Mouse (Mus musculus) mature B cell (primary cell): Measurements from ENCODE around the gene Cyp4f40.
"Not testable (repeated sequence)": the region's sequence is repeated elsewhere in the genome, so short reads cannot be mapped to it uniquely, and the experiment has no call there.

Source experiments
- in situ Hi-C: fragments of 300-500 bp; cut with MboI; formaldehyde crosslinking; loops from 2 replicates; pipeline ENCODE4 v1.14.3; 2019

The Cyp4f40 gene

DNA sequence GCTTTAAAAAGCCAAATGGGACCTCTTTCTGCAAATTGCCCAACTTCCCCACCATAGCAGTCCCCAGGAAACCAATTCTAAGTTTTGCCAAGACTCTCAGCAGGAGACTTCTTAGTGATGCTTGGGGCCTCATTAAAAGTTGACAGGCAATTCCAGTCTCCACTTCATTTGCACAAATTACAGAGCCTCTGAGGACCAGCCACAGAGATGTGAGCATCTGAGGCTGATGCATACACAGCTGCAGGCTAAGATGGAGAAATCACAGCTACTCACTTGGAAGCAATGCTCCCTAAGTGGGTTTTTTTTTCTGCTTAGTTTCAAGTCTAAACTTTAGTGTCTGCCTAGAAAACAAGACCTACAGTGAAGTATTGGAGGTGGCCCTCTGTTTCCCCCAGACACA lies 51.8 kb downstream of the Cyp4f40 start:
- in situ Hi-C loops = not testable (repeated sequence)

DNA sequence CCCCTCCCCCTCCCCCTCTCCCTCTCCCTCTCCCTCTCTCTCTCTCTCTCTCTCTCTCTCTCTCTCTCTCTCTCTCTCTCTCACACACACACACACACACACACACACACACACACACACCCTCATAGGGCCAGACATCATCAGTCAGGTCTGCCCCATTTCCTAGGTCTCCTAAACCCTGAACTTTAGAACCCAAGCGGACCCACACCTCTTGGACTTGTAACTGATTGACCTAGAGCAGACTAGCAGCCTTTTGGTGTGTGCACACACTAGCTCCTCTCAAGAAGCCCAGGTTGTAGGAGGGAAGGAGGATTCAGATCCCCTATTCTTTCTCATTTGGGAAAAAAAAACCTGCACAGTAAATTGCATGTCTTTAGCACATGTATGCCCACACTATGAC lies 63.5 kb downstream of the Cyp4f40 start:
- in situ Hi-C loops = not testable (repeated sequence)

DNA sequence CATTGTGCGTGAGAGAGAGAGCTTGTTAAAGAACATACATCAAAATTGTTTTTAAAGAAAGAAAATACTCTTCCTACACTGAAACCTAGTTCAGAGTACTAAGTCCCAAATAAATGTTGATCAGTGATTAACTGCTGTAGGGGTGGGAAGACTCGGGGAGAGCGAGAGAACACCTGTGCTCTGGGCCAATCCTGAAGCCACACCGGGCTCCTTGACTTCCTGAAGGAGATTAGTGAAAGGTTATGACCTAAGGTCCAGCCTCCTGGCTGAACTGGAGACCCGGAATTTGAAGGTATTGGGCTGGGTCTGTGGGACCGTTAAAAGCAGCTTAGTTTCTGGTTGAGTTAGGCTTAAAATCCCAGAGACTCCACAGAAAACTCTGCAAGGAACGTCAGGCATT lies 64.1 kb downstream of the Cyp4f40 start:
- in situ Hi-C loops = no loop called here

DNA sequence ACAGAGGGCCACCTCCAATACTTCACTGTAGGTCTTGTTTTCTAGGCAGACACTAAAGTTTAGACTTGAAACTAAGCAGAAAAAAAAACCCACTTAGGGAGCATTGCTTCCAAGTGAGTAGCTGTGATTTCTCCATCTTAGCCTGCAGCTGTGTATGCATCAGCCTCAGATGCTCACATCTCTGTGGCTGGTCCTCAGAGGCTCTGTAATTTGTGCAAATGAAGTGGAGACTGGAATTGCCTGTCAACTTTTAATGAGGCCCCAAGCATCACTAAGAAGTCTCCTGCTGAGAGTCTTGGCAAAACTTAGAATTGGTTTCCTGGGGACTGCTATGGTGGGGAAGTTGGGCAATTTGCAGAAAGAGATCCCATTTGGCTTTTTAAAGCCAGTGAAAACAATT lies 67.7 kb downstream of the Cyp4f40 start:
- in situ Hi-C loops = not testable (repeated sequence)
